Mouse (Mus musculus): ENCODE data around the gene Cap2.

GRCm38 (mm10) chr13:46640608-46641468 lies 139.2 kb downstream of the Cap2 start:
- no peak for TF ChIP-seq CTCF (conservative IDR thresholded peaks at IDR 0.05; ENCODE audit: low read length)
- no peak for TF ChIP-seq NANOG (IDR thresholded peaks at IDR 0.05; ENCODE audit: borderline replicate concordance, low read length)
- TF ChIP-seq POU5F1 (IDR thresholded peaks at IDR 0.05; ENCODE audit: borderline replicate concordance, low read length) = no peak

Measured in E14TG2a.4 (cell line).